In genomic region chr5:134373912-134374488, GRCm38 (mm10) we compare ENCODE assay signal across 7 mouse cellular contexts. TPM values are rescaled to one million over a fixed set of nuclear protein-coding genes. Genes with fewer than 3 reads are reported as not detected.
DNase-seq lines count a peak whose midpoint lies in the region; ATAC-seq and TF ChIP-seq lines count a peak whose summit lies in the region.

No protein-coding gene starts in this region.

- ATAC-seq in heart, embryonic 14.5 days (ENCODE audit: insufficient number of reproducible peaks, insufficient read depth, low FRiP score, low read depth) = peak; percentile 28; the same call in 1 of the 2 replicates

- peak; percentile 27 to 45 for DNase-seq in CD8-positive naive resting alpha-beta T cell, adult 2 months (ENCODE audit: low read depth in 2 of 2, low spot score in 2 of 2)
- DNase-seq in ZHBTc4 (ENCODE audit: low read depth, low spot score) = peak; percentile 79
- peak; percentile 75 for DNase-seq in embryo, embryonic 10.5 days (ENCODE audit: low spot score)
- DNase-seq in kidney, postnatal 10 days = peak; percentile 73
- DNase-seq in lung, adult 18-20 months = peak; percentile 60 to 62

- 62% methylated on average over 9 of the region's 9 CpGs for WGBS in heart, embryonic 14.5 days
- 67% methylated on average over 9 of the region's 9 CpGs for WGBS in olfactory bulb, adult 2 months

- no peak for TF ChIP-seq CTCF in olfactory bulb, adult 2 months (IDR thresholded peaks at IDR 0.05; ENCODE audit: insufficient read depth, low read depth, low read length)

- H3K27me3 ChIP-seq in heart, embryonic 14.5 days (ENCODE audit: control insufficient read depth, insufficient read depth, low read length) = no peaks in the 10 kb centered on the region

- H3K36me3 ChIP-seq in heart, embryonic 14.5 days (ENCODE audit: control insufficient read depth, insufficient read depth, low read length) = peaks cover 57% of the 10 kb centered on the region

- no peaks in the 10 kb centered on the region for H3K9me3 ChIP-seq in heart, embryonic 14.5 days (ENCODE audit: control insufficient read depth, low read length)

- H3K9ac ChIP-seq in heart, embryonic 14.5 days (ENCODE audit: low read length) = no peak overlapping the region

- no peak for TF ChIP-seq POLR2A in olfactory bulb, adult 2 months (IDR thresholded peaks at IDR 0.05; ENCODE audit: insufficient read depth, low read depth, low read length)

- peak overlapping the region; percentile 75 to 85 for H3K27ac ChIP-seq in heart, embryonic 14.5 days (replicated peaks in 1 of 2; ENCODE audit: control insufficient read depth in 1 of 2, insufficient read depth in 1 of 2, low read depth in 2 of 2, low read length in 2 of 2)
- peak overlapping the region; percentile 37; the same call in 1 of the 2 replicates for H3K27ac ChIP-seq in olfactory bulb, adult 2 months (ENCODE audit: insufficient read depth, low read depth, low read length)

- H3K4me1 ChIP-seq in heart, embryonic 14.5 days (ENCODE audit: control insufficient read depth in 2 of 2, insufficient read depth in 2 of 2, low read length in 2 of 2) = 0 out of 4 replicates have a peak, but pooled peaks cover 0 to 2% of the 10 kb centered on the region in 2 experiments
- peaks cover 22% of the 10 kb centered on the region for H3K4me1 ChIP-seq in olfactory bulb, adult 2 months (ENCODE audit: control insufficient read depth, insufficient read depth, low read length)

- H3K4me3 ChIP-seq in heart, embryonic 14.5 days (ENCODE audit: control insufficient read depth in 1 of 2, insufficient read depth in 1 of 2, low read depth in 1 of 2, low read length in 2 of 2) = no peak overlapping the region
- no peak overlapping the region for H3K4me3 ChIP-seq in olfactory bulb, adult 2 months (ENCODE audit: insufficient read depth, low read depth, low read length)

- no peak overlapping the region for H3K4me2 ChIP-seq in heart, embryonic 14.5 days (ENCODE audit: low read length)

RNA-seq across cellular contexts. Expression of gene Gtf2i, which starts 59.4 kb away (rescaled TPM):
- 131 and 132 TPM in 2 replicates for polyA plus RNA-seq in heart, embryonic 14.5 days (2014; fragmentation: Nextera tagmentation; extraction: Ambion mirVana)
- polyA plus RNA-seq in olfactory bulb, adult 2 months (2012; ENCODE audit: insufficient read depth, insufficient read length, low replicate concordance, missing spikeins) = 380 TPM in 1 of 2 replicates, not detected in the other
